Comparison of ENCODE assay signal across 8 mouse cellular contexts in genomic region chr7:75983029-75983808, GRCm38 (mm10).
A peak's percentile ranks its signal among the peaks of the same experiment; 100 is the strongest.
DNase-seq lines count a peak whose midpoint lies in the region; ATAC-seq lines count a peak whose summit lies in the region.

No protein-coding gene starts in this region.

- 23% methylated on average over 23 of the region's 23 CpGs for WGBS in heart, embryonic 15.5 days
- 21% methylated on average over 23 of the region's 23 CpGs for WGBS in embryonic facial prominence, embryonic 12.5 days
- 5% methylated on average over 22 of the region's 23 CpGs for WGBS in neural tube, embryonic 13.5 days

- no peaks in the 10 kb centered on the region for H3K36me3 ChIP-seq in heart, embryonic 15.5 days
- H3K36me3 ChIP-seq in embryonic facial prominence, embryonic 12.5 days = no peaks in the 10 kb centered on the region
- H3K36me3 ChIP-seq in neural tube, embryonic 13.5 days = no peaks in the 10 kb centered on the region

- no peak overlapping the region for H3K27ac ChIP-seq in heart, embryonic 15.5 days
- no peak overlapping the region for H3K27ac ChIP-seq in embryonic facial prominence, embryonic 12.5 days
- peak overlapping the region; percentile 54; the same call in 1 of the 2 replicates for H3K27ac ChIP-seq in neural tube, embryonic 13.5 days (replicated peaks)

- H3K4me3 ChIP-seq in heart, embryonic 15.5 days = no peak overlapping the region
- no peak overlapping the region for H3K4me3 ChIP-seq in embryonic facial prominence, embryonic 12.5 days
- H3K4me3 ChIP-seq in neural tube, embryonic 13.5 days = peak overlapping the region; percentile 18

- H3K9me3 ChIP-seq in heart, embryonic 15.5 days (replicated peaks) = no peaks in the 10 kb centered on the region
- no peaks in the 10 kb centered on the region for H3K9me3 ChIP-seq in embryonic facial prominence, embryonic 12.5 days
- no peaks in the 10 kb centered on the region for H3K9me3 ChIP-seq in neural tube, embryonic 13.5 days

- 0 out of 2 replicates have a peak, but pooled peaks cover 2% of the 10 kb centered on the region for H3K27me3 ChIP-seq in heart, embryonic 15.5 days
- H3K27me3 ChIP-seq in embryonic facial prominence, embryonic 12.5 days = 0 out of 2 replicates have a peak, but pooled peaks cover 4% of the 10 kb centered on the region
- H3K27me3 ChIP-seq in neural tube, embryonic 13.5 days = no peaks in the 10 kb centered on the region

- intact Hi-C loops in heart, postnatal 25 days (cut with DNase I) = no loop called here

- DNase-seq in heart, postnatal 25 days (ENCODE audit: low spot score) = no peak
- DNase-seq in layer of hippocampus, adult 9-11 months = peak; percentile 74
- DNase-seq in adrenal gland, adult 18-20 months (ENCODE audit: low spot score in 2 of 2) = no peak
- no peak for DNase-seq in spleen, postnatal 4 days (ENCODE audit: low spot score in 2 of 2)
- DNase-seq in testis, postnatal 14 days (ENCODE audit: low spot score) = no peak

- no peak for ATAC-seq in heart, embryonic 15.5 days (replicated peaks; ENCODE audit: insufficient number of reproducible peaks, insufficient read depth, low FRiP score, low read depth)
- no peak for ATAC-seq in embryonic facial prominence, embryonic 12.5 days (ENCODE audit: insufficient number of reproducible peaks, insufficient read depth, low FRiP score, low TSS enrichment)
- ATAC-seq in neural tube, embryonic 13.5 days (ENCODE audit: low read depth) = peak; percentile 89

- no peak overlapping the region for H3K9ac ChIP-seq in heart, embryonic 15.5 days
- H3K9ac ChIP-seq in embryonic facial prominence, embryonic 12.5 days = no peak overlapping the region
- H3K9ac ChIP-seq in neural tube, embryonic 13.5 days = peak overlapping the region; percentile 38

- peak overlapping the region; percentile 23; the same call in 1 of the 2 replicates for H3K4me2 ChIP-seq in heart, embryonic 15.5 days
- H3K4me2 ChIP-seq in embryonic facial prominence, embryonic 12.5 days (replicated peaks) = peak overlapping the region; percentile 37
- H3K4me2 ChIP-seq in neural tube, embryonic 13.5 days = peak overlapping the region; percentile 44

- no peaks in the 10 kb centered on the region for H3K4me1 ChIP-seq in heart, embryonic 15.5 days (replicated peaks)
- H3K4me1 ChIP-seq in embryonic facial prominence, embryonic 12.5 days = 0 out of 2 replicates have a peak, but pooled peaks cover 5% of the 10 kb centered on the region
- H3K4me1 ChIP-seq in neural tube, embryonic 13.5 days (replicated peaks) = peaks cover 18% of the 10 kb centered on the region
